Comparison of ENCODE assay signal across 18 mouse cellular contexts in the genomic region with DNA sequence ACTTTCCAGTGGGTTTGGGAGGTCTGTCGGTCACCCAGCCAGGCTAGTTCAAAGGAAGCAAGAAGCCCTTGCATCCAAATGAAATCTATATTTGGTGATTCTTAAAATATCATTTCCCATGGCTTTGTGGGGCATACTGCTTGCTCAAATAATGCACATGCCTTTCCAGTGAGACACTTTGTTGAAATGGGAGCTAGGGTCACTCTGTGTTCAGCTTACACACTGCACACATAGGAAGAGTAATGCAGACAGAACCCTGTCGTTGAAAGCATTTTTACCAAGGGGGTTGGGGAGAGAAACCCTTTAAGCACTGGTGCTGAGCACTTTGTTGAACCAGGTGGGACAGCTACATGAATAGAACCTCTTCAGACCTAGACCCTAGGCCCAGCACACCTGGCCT. TPM values are rescaled to one million over a fixed set of nuclear protein-coding genes. Genes with fewer than 3 reads are reported as not detected.
A peak's percentile ranks its signal among the peaks of the same experiment; 100 is the strongest.
DNase-seq lines count a peak whose midpoint lies in the region; ATAC-seq and TF ChIP-seq lines count a peak whose summit lies in the region.
"Had no signal": no experiment of that assay in that cellular context is flagged by ENCODE, and none has a peak within 500 bp of the region (broad histone marks: within the 10 kb centered on the region; RNA-seq: fewer than 3 reads in every experiment).

No protein-coding gene starts in this region.

- TF ChIP-seq CTCF in heart, adult 2 months (IDR thresholded peaks at IDR 0.05), result no peak
- TF ChIP-seq CTCF in lung, postnatal 0 days (IDR thresholded peaks at IDR 0.05), result no peak
- no peak for TF ChIP-seq CTCF in midbrain, postnatal 0 days (IDR thresholded peaks at IDR 0.05)

- H3K4me3 ChIP-seq in heart, embryonic 14.5 days (ENCODE audit: control insufficient read depth in 1 of 2, insufficient read depth in 1 of 2, low read depth in 1 of 2, low read length in 2 of 2), result no peak overlapping the region
- H3K4me3 ChIP-seq in heart, adult 2 months, result no peak overlapping the region
- H3K4me3 ChIP-seq in lung, embryonic 15.5 days, result no peak overlapping the region
- H3K4me3 ChIP-seq in lung, postnatal 0 days (ENCODE audit: low read depth, low read length), result no peak overlapping the region
- H3K4me3 ChIP-seq in midbrain, embryonic 10.5 days, result no peak overlapping the region
- H3K4me3 ChIP-seq in midbrain, postnatal 0 days (ENCODE audit: low read depth, low read length), result no peak overlapping the region
- H3K4me3 ChIP-seq: embryonic facial prominence, embryonic 13.5 days; liver, embryonic 15.5 days had no signal

- TF ChIP-seq EP300 in heart, adult 2 months (IDR thresholded peaks at IDR 0.05; ENCODE audit: insufficient read depth, low read depth, low read length), result no peak
- TF ChIP-seq EP300 in lung, postnatal 0 days (IDR thresholded peaks at IDR 0.05), result no peak

- intact Hi-C loops in heart, adult 2 months (cut with DNase I), result no loop called here

- no peaks in the 10 kb centered on the region for H3K79me2 ChIP-seq in heart, adult 2 months (replicated peaks; ENCODE audit: control insufficient read depth, insufficient read depth, low read length)

- no peaks in the 10 kb centered on the region for H3K9me3 ChIP-seq in heart, embryonic 14.5 days (ENCODE audit: control insufficient read depth, low read length)
- H3K9me3 ChIP-seq in lung, embryonic 15.5 days, result no peaks in the 10 kb centered on the region
- H3K9me3 ChIP-seq in lung, postnatal 0 days (ENCODE audit: low read length), result no peaks in the 10 kb centered on the region
- no peaks in the 10 kb centered on the region for H3K9me3 ChIP-seq in midbrain, embryonic 10.5 days (replicated peaks)
- H3K9me3 ChIP-seq in midbrain, postnatal 0 days (ENCODE audit: low read length), result no peaks in the 10 kb centered on the region
- H3K9me3 ChIP-seq: embryonic facial prominence, embryonic 13.5 days; liver, embryonic 15.5 days had no signal

- H3K36me3 ChIP-seq in heart, embryonic 14.5 days (ENCODE audit: control insufficient read depth, insufficient read depth, low read length), result no peaks in the 10 kb centered on the region
- H3K36me3 ChIP-seq in heart, adult 2 months (ENCODE audit: control insufficient read depth, insufficient read depth, low read length), result no peaks in the 10 kb centered on the region
- H3K36me3 ChIP-seq in lung, embryonic 15.5 days, result no peaks in the 10 kb centered on the region
- no peaks in the 10 kb centered on the region for H3K36me3 ChIP-seq in lung, postnatal 0 days (ENCODE audit: insufficient read depth, low read length)
- H3K36me3 ChIP-seq in midbrain, embryonic 10.5 days, result no peaks in the 10 kb centered on the region
- no peaks in the 10 kb centered on the region for H3K36me3 ChIP-seq in midbrain, postnatal 0 days (ENCODE audit: insufficient read depth, low read length)
- H3K36me3 ChIP-seq: embryonic facial prominence, embryonic 13.5 days; liver, embryonic 15.5 days had no signal

- H3K27ac ChIP-seq in heart, embryonic 14.5 days (replicated peaks in 1 of 2; ENCODE audit: control insufficient read depth in 1 of 2, insufficient read depth in 1 of 2, low read depth in 2 of 2, low read length in 2 of 2), result peak overlapping the region; percentile 79 to 85
- H3K27ac ChIP-seq in heart, adult 2 months, result no peak overlapping the region
- no peak overlapping the region for H3K27ac ChIP-seq in lung, embryonic 15.5 days
- H3K27ac ChIP-seq in lung, postnatal 0 days (ENCODE audit: low read length), result no peak overlapping the region
- peak overlapping the region; percentile 81 for H3K27ac ChIP-seq in midbrain, embryonic 10.5 days (replicated peaks)
- peak overlapping the region; percentile 47; the same call in 1 of the 2 replicates for H3K27ac ChIP-seq in midbrain, postnatal 0 days (ENCODE audit: low read depth, low read length)
- H3K27ac ChIP-seq: embryonic facial prominence, embryonic 13.5 days; liver, embryonic 15.5 days had no signal

- no peak for TF ChIP-seq POLR2A in heart, adult 2 months (IDR thresholded peaks at IDR 0.05; ENCODE audit: insufficient read depth, low read depth, low read length)

- no peaks in the 10 kb centered on the region for H3K27me3 ChIP-seq in heart, embryonic 14.5 days (ENCODE audit: control insufficient read depth, insufficient read depth, low read length)
- no peaks in the 10 kb centered on the region for H3K27me3 ChIP-seq in heart, adult 2 months (ENCODE audit: control insufficient read depth, insufficient read depth, low read length)
- H3K27me3 ChIP-seq in lung, embryonic 15.5 days, result no peaks in the 10 kb centered on the region; the same call in 1 of the 2 replicates
- no peaks in the 10 kb centered on the region for H3K27me3 ChIP-seq in lung, postnatal 0 days (replicated peaks; ENCODE audit: insufficient read depth, low read length)
- peaks cover 7% of the 10 kb centered on the region; the same call in 1 of the 2 replicates for H3K27me3 ChIP-seq in midbrain, embryonic 10.5 days (ENCODE audit: low read depth, poor library complexity, severe bottlenecking)
- H3K27me3 ChIP-seq in midbrain, postnatal 0 days (ENCODE audit: insufficient read depth, low read length), result no peaks in the 10 kb centered on the region
- H3K27me3 ChIP-seq: CH12.LX; liver, embryonic 15.5 days had no signal

- H3K9ac ChIP-seq in heart, embryonic 14.5 days (ENCODE audit: low read length), result peak overlapping the region; percentile 57
- no peak overlapping the region for H3K9ac ChIP-seq in heart, adult 2 months (ENCODE audit: low read depth, low read length)
- no peak overlapping the region for H3K9ac ChIP-seq in lung, embryonic 15.5 days
- no peak overlapping the region for H3K9ac ChIP-seq in lung, postnatal 0 days (replicated peaks; ENCODE audit: low read depth)
- H3K9ac ChIP-seq in midbrain, postnatal 0 days (replicated peaks; ENCODE audit: low read length, poor library complexity, severe bottlenecking), result no peak overlapping the region
- H3K9ac ChIP-seq: embryonic facial prominence, embryonic 13.5 days; liver, embryonic 15.5 days had no signal

- peaks cover 7 to 16% of the 10 kb centered on the region in 2 experiments for H3K4me1 ChIP-seq in heart, embryonic 14.5 days (ENCODE audit: control insufficient read depth in 2 of 2, insufficient read depth in 2 of 2, low read length in 2 of 2)
- no peaks in the 10 kb centered on the region for H3K4me1 ChIP-seq in heart, adult 2 months (ENCODE audit: control insufficient read depth, insufficient read depth, low read length)
- H3K4me1 ChIP-seq in lung, embryonic 15.5 days, result 0 out of 2 replicates have a peak, but pooled peaks cover 6% of the 10 kb centered on the region
- H3K4me1 ChIP-seq in lung, postnatal 0 days (ENCODE audit: insufficient read depth, low read depth, low read length), result no peaks in the 10 kb centered on the region
- peaks cover 78% of the 10 kb centered on the region for H3K4me1 ChIP-seq in midbrain, embryonic 10.5 days
- H3K4me1 ChIP-seq in midbrain, postnatal 0 days (ENCODE audit: insufficient read depth, low read length), result no peaks in the 10 kb centered on the region
- H3K4me1 ChIP-seq: liver, embryonic 15.5 days had no signal

- DNase-seq in heart, adult 2 months, result no peak
- DNase-seq in lung, postnatal 0 days (ENCODE audit: low spot score), result no peak
- no peak for DNase-seq in midbrain, embryonic 10.5 days (ENCODE audit: low spot score)
- DNase-seq in midbrain, postnatal 0 days (ENCODE audit: low spot score), result no peak
- no peak for DNase-seq in thymus, postnatal 0 days (ENCODE audit: low spot score)
- DNase-seq: cerebellum, adult 11-12 months; kidney, adult 11 months; kidney, postnatal 36 days; right cerebral cortex, postnatal 4 days; thymus, postnatal 14 days had no signal

- ATAC-seq in heart, embryonic 14.5 days (ENCODE audit: insufficient number of reproducible peaks, insufficient read depth, low FRiP score, low read depth), result no peak
- peak; percentile 73 for ATAC-seq in lung, embryonic 15.5 days (ENCODE audit: borderline replicate concordance, extremely low read depth, low FRiP score, low TSS enrichment)
- ATAC-seq in lung, postnatal 0 days, result no peak
- ATAC-seq in midbrain, postnatal 0 days (ENCODE audit: low FRiP score), result no peak

- H3K4me2 ChIP-seq in heart, embryonic 14.5 days (ENCODE audit: low read length), result 0 out of 2 replicates have a peak overlapping the region, but pooled peaks have one; percentile 12
- no peak overlapping the region for H3K4me2 ChIP-seq in lung, embryonic 15.5 days
- no peak overlapping the region for H3K4me2 ChIP-seq in lung, postnatal 0 days (replicated peaks; ENCODE audit: low read depth, low read length)
- H3K4me2 ChIP-seq in midbrain, postnatal 0 days (ENCODE audit: low read depth, low read length, poor library complexity, severe bottlenecking), result 0 out of 2 replicates have a peak overlapping the region, but pooled peaks have one; percentile 3
- H3K4me2 ChIP-seq: embryonic facial prominence, embryonic 13.5 days; liver, embryonic 15.5 days had no signal

- WGBS in heart, embryonic 14.5 days, result 11% methylated on average over 2 of the region's 2 CpGs
- 31% methylated on average over 2 of the region's 2 CpGs for WGBS in heart, adult 2 months
- WGBS in lung, embryonic 15.5 days, result 22% methylated on average over 2 of the region's 2 CpGs
- 25% methylated on average over 2 of the region's 2 CpGs for WGBS in lung, postnatal 0 days
- WGBS in midbrain, embryonic 10.5 days, result 58% methylated on average over 2 of the region's 2 CpGs
- 34% methylated on average over 2 of the region's 2 CpGs for WGBS in midbrain, postnatal 0 days

RNA-seq across cellular contexts. Expression of gene Tmco5, which starts 59.9 kb away (rescaled TPM):
- not detected in 2 replicates for polyA plus RNA-seq in heart, embryonic 14.5 days (2014; fragmentation: Nextera tagmentation; extraction: Ambion mirVana)
- total RNA-seq in heart, adult 2 months (2021), result not detected
- not detected in 2 replicates for polyA plus RNA-seq in heart, adult 2 months (2012; rRNA removed)
- not detected in 2 replicates for polyA plus RNA-seq in lung, embryonic 15.5 days (2015; fragmentation: Nextera tagmentation; extraction: Ambion mirVana)
- polyA plus RNA-seq in lung, postnatal 0 days (2015; fragmentation: Nextera tagmentation; extraction: Ambion mirVana), result not detected in 2 replicates
- not detected in 2 replicates for polyA plus RNA-seq in midbrain, embryonic 10.5 days (2016; fragmentation: Nextera tagmentation; extraction: Ambion mirVana)
- total RNA-seq in midbrain, postnatal 0 days (2014; rRNA removed), result not detected in 2 replicates
- not detected in 2 replicates for polyA plus RNA-seq in midbrain, postnatal 0 days (2015; fragmentation: Nextera tagmentation; extraction: Ambion mirVana)
- polyA plus RNA-seq in thymus, postnatal 0 days (2015; fragmentation: Nextera tagmentation; extraction: Ambion mirVana), result not detected in 2 replicates
- total RNA-seq: CH12.LX; megakaryocyte progenitor cell, adult 5-6 weeks had no signal
- polyA plus RNA-seq: embryonic facial prominence, embryonic 13.5 days; gonadal fat pad, adult 2 months; limb, embryonic 11.5 days; liver, embryonic 15.5 days had no signal

Comparison
In these comparisons a context has a peak if more than half of its experiments do, and no peak if none do; other contexts are left out.
1. H3K27ac ChIP-seq: peak in heart, embryonic 14.5 days (2 of 2), midbrain, embryonic 10.5 days (single experiment) and midbrain, postnatal 0 days (single experiment); none in heart, adult 2 months (single experiment), lung, embryonic 15.5 days (single experiment) and lung, postnatal 0 days (single experiment).
2. H3K4me2 ChIP-seq: peak in heart, embryonic 14.5 days (single experiment) and midbrain, postnatal 0 days (single experiment); none in lung, embryonic 15.5 days (single experiment) and lung, postnatal 0 days (single experiment).